Mouse (Mus musculus) olfactory bulb, adult 2 months (tissue): Measurements from ENCODE around the gene Ypel3. TPM values are rescaled to one million over a fixed set of nuclear protein-coding genes. Genes with fewer than 3 reads are reported as not detected.

Experiments used
- H3K27ac ChIP-seq: fragments of 200-500 bp; 2 replicates; pipeline ENCODE4 v1.5.1; 2012; ENCODE audit warnings: low read depth, low read length; ENCODE audit not compliant: insufficient read depth
- H3K4me1 ChIP-seq: fragments of 200-500 bp; 2 replicates; pipeline ENCODE4 v1.6.1; 2012; ENCODE audit warnings: low read length; ENCODE audit not compliant: control insufficient read depth, insufficient read depth
- H3K4me3 ChIP-seq: fragments of 200-500 bp; 2 replicates; pipeline ENCODE4 v1.5.1; 2012; ENCODE audit warnings: mild to moderate bottlenecking, low read depth, low read length, moderate library complexity; ENCODE audit not compliant: insufficient read depth
- CTCF ChIP-seq: fragments of 200-500 bp; IDR thresholded peaks from 2 replicates; pipeline ENCODE4 v1.5.1; 2012; ENCODE audit warnings: low read depth, mild to moderate bottlenecking, low read length, moderate library complexity; ENCODE audit not compliant: insufficient read depth
- POLR2A ChIP-seq: fragments of 200-500 bp; IDR thresholded peaks from 2 replicates; pipeline ENCODE4 v1.6.1; 2012; ENCODE audit warnings: mild to moderate bottlenecking, low read depth, low read length, moderate library complexity; ENCODE audit not compliant: insufficient read depth
- WGBS: fragments of 180-500 bp; shearing (Covaris S2); methylation state at CpG from one replicate; pipeline ENCODE4 v1.1.7; 2018; 5-methylcytosine and 5-hydroxymethylcytosine counted together
- polyA plus RNA-seq: library from polyadenylated mRNA; stranded (reverse); fragments of >200 nt; gene quantifications from 2 replicates; pipeline ENCODE4 v1.2.4, GENCODE M21; 2012; ENCODE audit warnings: low replicate concordance; ENCODE audit not compliant: missing spikeins, insufficient read depth, insufficient read length

Ypel3 gene
- polyA plus RNA-seq, 1 experiment = not detected

DNA sequence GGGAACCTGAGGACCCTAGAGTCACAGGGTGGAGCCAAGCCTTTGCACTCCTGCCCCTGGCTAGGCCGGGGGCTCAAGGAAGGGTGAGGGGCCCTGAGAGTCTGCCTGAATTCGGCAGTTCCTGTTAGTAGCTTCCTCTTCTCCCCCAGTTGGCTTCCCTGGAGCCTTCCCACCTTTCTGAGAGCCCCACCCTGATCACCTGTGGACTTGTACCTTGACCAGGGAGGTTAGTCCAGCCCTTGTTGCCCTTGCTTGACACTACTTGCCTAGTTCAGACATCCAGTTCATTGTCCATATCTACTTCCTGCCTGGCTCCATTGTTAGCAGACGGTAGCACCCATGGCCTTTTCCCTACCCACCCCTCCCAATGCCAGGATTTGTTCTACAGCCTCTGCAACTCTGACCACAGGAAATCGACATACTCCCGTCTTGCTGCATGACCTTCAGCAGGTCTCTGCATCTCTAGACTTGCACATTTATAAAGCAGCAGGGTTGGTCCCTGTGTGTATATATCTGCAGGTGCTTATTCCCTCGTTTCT lies 15.2 kb upstream of the Ypel3 start:
- H3K4me3 ChIP-seq = no peak overlapping the region
- H3K4me1 ChIP-seq = peaks cover 52% of the 10 kb centered on the region
- 58% methylated on average over 6 of the region's 6 CpGs for WGBS
- peak overlapping the region; percentile 63 for H3K27ac ChIP-seq
- no peak for TF ChIP-seq CTCF

GRCm38 (mm10) chr7:126762471-126763008 lies 14.2 kb upstream of the Ypel3 start:
- 27% methylated on average over 17 of the region's 17 CpGs for WGBS
- H3K4me1 ChIP-seq = peaks cover 52% of the 10 kb centered on the region
- peak overlapping the region; percentile 35 for H3K4me3 ChIP-seq
- TF ChIP-seq POLR2A (no peak), CTCF (no peak)
- peak overlapping the region; percentile 63 for H3K27ac ChIP-seq

GRCm38 (mm10) chr7:126765540-126765939 lies 11.2 kb upstream of the Ypel3 start:
- TF ChIP-seq POLR2A (no peak), CTCF (no peak)
- Histone ChIP-seq H3K27ac (no peak overlapping the region), H3K4me1 (peaks cover 40% of the 10 kb centered on the region), H3K4me3 (no peak overlapping the region)
- 69% methylated on average over 9 of the region's 9 CpGs for WGBS

DNA sequence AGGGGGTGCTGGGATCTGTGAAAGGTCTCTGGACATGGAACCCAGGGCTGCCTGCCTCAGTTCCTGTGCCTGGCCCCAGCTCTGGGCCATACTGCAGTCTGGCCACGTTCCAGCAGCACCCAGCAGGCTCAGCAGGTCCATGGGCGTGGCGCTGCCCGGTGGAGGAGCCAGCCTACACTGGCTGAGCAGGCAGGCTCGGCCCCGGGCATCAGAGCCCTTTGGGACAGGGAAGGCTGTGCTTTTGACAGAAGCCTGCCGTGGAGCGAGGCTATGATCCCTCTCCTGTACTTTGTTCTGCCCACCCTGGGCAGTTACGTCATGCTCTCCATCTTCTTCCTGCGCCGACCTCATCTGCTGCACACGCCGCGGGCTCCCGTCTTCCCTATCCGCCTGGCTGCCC lies 10.6 kb upstream of the Ypel3 start, which contains the start of gene Gdpd3:
Gdpd3 (plus strand) TSS at position 134 of the 400 bp plus-strand sequence.
- Histone ChIP-seq H3K4me3 (no peak within 1 kb of the TSS), H3K27ac (no peak within 1 kb of the TSS), H3K4me1 (peaks cover 38% of the 10 kb centered on the region)
- 92% methylated on average over 16 of the region's 16 CpGs for WGBS
- TF ChIP-seq POLR2A = no peak
- TF ChIP-seq CTCF = no peak

- Histone ChIP-seq H3K4me3 (no peak overlapping the region), H3K27ac (no peak overlapping the region), H3K4me1 (peaks cover 32% of the 10 kb centered on the region)
- WGBS = 90% methylated on average over 8 of the region's 8 CpGs
- no peak for TF ChIP-seq CTCF
Observed at GRCm38 (mm10) chr7:126767001-126767400, 9.8 kb upstream of the Ypel3 start.

DNA sequence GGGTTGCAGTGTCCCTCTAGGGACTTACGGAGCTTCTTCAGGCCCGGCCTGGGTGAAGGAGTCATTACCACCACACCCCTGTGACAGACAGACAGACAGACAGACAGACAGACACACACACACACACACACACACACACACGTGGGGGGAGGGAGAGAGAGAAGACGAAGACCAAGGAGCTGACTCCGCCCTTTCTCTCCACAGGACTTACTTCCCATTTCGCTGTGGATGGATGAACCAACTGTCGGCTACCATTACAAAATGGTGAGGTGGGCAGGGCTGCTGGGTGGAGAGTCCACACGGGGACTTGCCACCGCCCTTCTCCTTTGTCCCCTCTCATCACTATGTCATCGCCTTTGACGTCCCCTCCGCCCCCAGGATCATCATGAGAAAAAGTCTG lies 6.0 kb upstream of the Ypel3 start:
- peaks cover 5% of the 10 kb centered on the region for H3K4me1 ChIP-seq
- H3K4me3 ChIP-seq = no peak overlapping the region
- TF ChIP-seq POLR2A = no peak
- TF ChIP-seq CTCF = no peak
- 85% methylated on average over 12 of the region's 12 CpGs for WGBS
- H3K27ac ChIP-seq = no peak overlapping the region

GRCm38 (mm10) chr7:126773351-126773750 lies 3.4 kb upstream of the Ypel3 start:
- WGBS = 84% methylated on average over 2 of the region's 2 CpGs
- Histone ChIP-seq H3K4me3 (no peak overlapping the region), H3K4me1 (peaks cover 17% of the 10 kb centered on the region), H3K27ac (no peak overlapping the region)
- TF ChIP-seq CTCF (no peak), POLR2A (no peak)

DNA sequence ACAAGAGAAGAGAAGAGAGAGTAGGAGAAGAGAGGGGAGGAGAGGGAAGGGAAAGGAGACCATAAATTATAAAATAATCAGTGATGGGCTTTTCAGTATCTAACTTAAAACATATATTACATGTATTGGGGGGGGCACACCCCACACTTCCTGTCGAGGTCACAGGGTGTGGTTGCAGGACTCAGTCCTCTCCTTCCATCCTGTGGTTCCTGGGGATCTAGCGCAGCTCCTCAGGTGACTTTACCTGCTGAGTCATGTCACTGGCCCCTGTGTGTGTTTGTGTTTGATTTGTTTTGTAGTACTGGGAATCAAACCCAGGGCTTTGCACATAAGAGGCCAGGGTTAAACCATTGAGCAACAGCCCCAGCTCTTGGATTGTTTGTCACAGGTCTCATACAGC lies 2.3 kb upstream of the Ypel3 start:
- TF ChIP-seq POLR2A (no peak), CTCF (no peak)
- peaks cover 17% of the 10 kb centered on the region for H3K4me1 ChIP-seq
- no peak overlapping the region for H3K27ac ChIP-seq
- 78% methylated on average over 2 of the region's 2 CpGs for WGBS
- H3K4me3 ChIP-seq = no peak overlapping the region

GRCm38 (mm10) chr7:126775185-126775977 lies 1.4 kb upstream of the Ypel3 start:
- Histone ChIP-seq H3K27ac (no peak overlapping the region), H3K4me3 (no peak overlapping the region), H3K4me1 (peaks cover 21% of the 10 kb centered on the region)
- 70% methylated on average over 10 of the region's 10 CpGs for WGBS
- TF ChIP-seq POLR2A (no peak), CTCF (no peak)
